Mouse (Mus musculus): Measurements from ENCODE around the gene Spast.

Gene Spast

DNA sequence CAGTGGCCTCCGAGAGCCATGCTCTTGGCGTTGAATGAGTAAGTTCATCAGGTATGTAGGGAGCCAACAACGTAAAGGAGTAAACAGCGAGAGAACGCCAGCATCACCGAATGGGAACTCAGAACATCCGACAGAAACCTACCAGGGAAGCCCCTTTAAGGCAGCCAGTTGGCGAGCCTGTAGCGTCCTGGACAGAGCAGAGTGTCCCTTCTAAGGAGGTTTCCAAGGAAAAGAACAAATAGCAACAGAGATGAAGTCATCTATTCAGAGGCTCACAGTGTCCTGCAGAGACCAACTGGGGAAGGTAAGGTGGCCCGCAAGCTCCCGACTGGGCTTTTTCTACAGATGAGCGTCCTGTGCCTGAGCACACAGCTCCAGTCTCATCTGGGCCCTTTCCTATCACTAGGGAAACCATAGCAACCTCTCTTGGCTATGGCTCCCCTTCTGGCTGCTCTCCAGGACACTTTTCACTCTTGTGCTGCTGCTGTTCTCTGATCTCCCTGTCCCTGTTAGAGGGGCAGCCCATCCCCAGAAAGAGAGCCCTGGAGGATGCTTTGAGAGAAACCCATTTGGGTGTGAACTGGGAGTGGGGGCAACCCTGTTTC lies 85.7 kb downstream of the Spast start:
- no peak; the same call in 1 of the 2 replicates for ATAC-seq (ENCODE audit: low TSS enrichment)

DNA sequence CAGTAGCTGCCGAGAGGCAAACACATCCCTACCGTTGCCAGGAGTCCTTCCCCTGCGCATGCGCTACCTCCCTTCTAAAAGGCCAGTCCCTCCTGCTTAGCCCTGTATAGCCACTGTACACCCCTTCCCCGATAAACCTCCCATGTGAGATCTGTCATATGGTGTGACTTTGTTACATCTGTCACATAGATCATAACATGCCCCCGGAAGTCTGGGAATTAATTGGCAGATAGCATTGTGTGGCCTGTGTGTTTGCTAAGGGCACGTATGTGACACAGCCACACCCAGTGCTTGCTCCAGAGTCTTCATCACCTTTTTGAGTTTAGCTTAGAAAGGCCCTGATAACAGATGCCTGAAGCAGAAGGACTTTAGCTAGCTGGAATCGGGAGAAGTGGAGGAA lies 91.3 kb downstream of the Spast start:
- ATAC-seq (ENCODE audit: low TSS enrichment), result no peak

DNA sequence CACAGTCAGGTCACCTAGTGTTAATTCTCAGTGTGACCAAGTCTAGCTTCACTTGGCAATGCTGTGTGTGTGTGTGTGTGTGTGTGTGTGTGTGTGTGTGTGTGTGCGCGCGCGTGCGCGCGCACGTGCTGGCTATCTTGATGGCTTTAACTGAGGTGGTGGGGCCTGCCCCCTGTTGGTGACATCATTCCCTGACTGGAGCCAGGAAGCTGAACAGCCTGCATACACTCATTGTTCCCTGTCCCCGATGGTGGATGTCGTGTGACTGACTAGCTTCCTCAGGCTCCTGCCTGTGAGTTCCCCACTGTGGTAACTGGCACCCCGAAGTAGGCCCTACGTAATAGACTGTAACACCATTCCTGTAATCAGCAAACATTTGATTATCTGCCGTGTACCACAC lies 92.7 kb downstream of the Spast start:
- no peak; the same call in 1 of the 2 replicates for ATAC-seq (ENCODE audit: low TSS enrichment)

DNA sequence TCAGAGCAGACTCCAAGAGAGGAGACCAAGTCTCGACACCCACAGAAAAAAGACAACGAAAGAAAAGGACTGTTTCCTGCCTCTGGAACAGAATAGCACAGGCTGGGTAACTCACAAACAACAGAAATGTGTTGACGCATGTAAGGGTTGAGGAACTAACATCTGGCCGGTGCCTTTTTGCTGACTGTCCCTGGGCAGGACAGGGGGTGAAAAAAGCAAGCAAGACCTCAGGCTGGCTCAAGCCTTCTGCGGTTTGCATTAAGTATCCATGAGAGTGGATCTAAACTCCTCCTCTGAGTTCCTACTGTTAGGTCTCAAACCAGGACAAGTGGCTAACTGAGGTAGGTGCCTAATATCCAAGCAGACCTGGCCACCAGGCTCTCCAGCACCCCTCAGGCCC lies 93.8 kb downstream of the Spast start:
- no peak for ATAC-seq (ENCODE audit: low TSS enrichment)

DNA sequence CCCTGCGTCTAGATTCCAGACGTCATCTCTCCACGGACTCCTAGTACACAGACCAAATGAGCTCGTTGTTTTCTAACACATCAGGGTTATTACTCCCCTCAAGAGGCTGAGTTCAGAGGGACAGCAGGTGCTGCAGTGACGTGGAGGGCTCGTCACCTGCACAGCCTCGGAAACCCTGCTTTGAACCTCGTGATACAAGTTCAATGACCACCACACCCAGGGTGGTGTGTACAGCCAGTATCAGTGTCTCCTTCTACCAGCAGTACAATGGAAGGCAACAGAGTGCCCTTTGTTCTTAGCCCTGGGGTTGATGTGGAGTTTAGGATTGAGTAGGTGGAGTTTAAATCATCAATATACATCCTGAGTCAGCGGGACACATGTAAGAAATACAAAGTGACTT lies 99.0 kb downstream of the Spast start:
- no peak for ATAC-seq (ENCODE audit: low TSS enrichment)

DNA sequence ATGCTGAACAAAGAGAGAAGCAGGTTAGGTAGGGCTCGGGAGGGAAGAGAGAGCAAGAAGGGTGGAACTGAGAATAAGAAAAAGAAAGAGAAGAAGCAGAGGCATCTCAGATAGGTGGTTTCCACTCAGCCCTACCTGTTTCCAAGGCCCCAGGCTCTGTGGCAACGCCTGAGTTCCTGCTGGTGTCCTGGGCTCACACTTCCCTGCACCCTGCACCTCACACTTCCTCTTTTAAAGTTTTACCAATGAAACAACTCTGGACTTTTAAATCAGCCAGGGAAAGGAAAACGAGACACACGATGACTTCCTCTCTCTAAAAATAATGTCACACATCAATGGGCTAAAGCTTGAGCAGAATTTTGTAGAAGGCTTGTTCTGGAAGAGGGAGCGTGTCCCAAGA lies 101.7 kb downstream of the Spast start:
- ATAC-seq (ENCODE audit: low TSS enrichment), result no peak
